Mouse (Mus musculus) C2C12 (cell line): ENCODE measurements at regions not wholly inside any gene's neighbourhood (a gene's known extent, or its start where the extent isn't known, plus 50 kb on each side); places are given as distances from the start of the nearest gene placed in this dataset.

Experiments
- H3K27me3 ChIP-seq: one replicate; pipeline ENCODE4 v1.6.1; 2011; ENCODE audit not compliant: control insufficient read depth, insufficient read depth, insufficient read length
- H3K36me3 ChIP-seq: one replicate; pipeline ENCODE4 v1.6.1; 2011; ENCODE audit not compliant: control insufficient read depth, insufficient read depth
- H3K4me3 ChIP-seq: one replicate; pipeline ENCODE4 v1.5.1; 2011; ENCODE audit warnings: mild to moderate bottlenecking, control low read depth; ENCODE audit not compliant: poor library complexity, insufficient read depth, severe bottlenecking
- H3K79me2 ChIP-seq: one replicate; pipeline ENCODE4 v1.6.1; 2011; ENCODE audit not compliant: control insufficient read depth, insufficient read depth
- H3K79me3 ChIP-seq: one replicate; pipeline ENCODE4 v1.6.1; 2011; ENCODE audit warnings: low read depth, control low read depth
- H3ac ChIP-seq: one replicate; pipeline ENCODE3; 2011; ENCODE audit warnings: low read depth; ENCODE audit not compliant: control insufficient read depth, insufficient read length
- CEBPB ChIP-seq: IDR thresholded peaks from one replicate; pipeline ENCODE4 v1.6.1; 2011; ENCODE audit warnings: low read depth, mild to moderate bottlenecking, control low read depth, moderate library complexity
- CTCF ChIP-seq: IDR thresholded peaks from one replicate; pipeline ENCODE4 v1.5.1; 2011; ENCODE audit not compliant: control insufficient read depth, insufficient read depth, insufficient read length
- FOSL1 ChIP-seq: IDR thresholded peaks from one replicate; pipeline ENCODE4 v1.8.0; 2011; ENCODE audit warnings: mild to moderate bottlenecking, low read length; ENCODE audit not compliant: poor library complexity, insufficient read depth, severe bottlenecking
- MAX ChIP-seq: IDR thresholded peaks from one replicate; pipeline ENCODE4 v1.6.1; 2011; ENCODE audit warnings: mild to moderate bottlenecking, control low read depth
- MYOD1 ChIP-seq: IDR thresholded peaks from one replicate; pipeline ENCODE4 v1.6.1; 2011; ENCODE audit warnings: low read depth; ENCODE audit not compliant: control insufficient read depth, insufficient read length
- MYOG ChIP-seq: IDR thresholded peaks from one replicate; pipeline ENCODE4 v1.6.1; 2011; ENCODE audit not compliant: control insufficient read depth, insufficient read length; ENCODE audit errors: extremely low read depth
- USF1 ChIP-seq: IDR thresholded peaks from one replicate; pipeline ENCODE4 v1.6.1; 2011; ENCODE audit warnings: low read depth, mild to moderate bottlenecking, control low read depth, moderate library complexity

GRCm38 (mm10) chr9:79500253-79500652, 218.4 kb downstream of the Col12a1 start:
- Histone ChIP-seq H3K79me3 (no peaks in the 10 kb centered on the region), H3ac (no peak overlapping the region), H3K79me2 (no peaks in the 10 kb centered on the region), H3K4me3 (no peak overlapping the region), H3K27me3 (no peaks in the 10 kb centered on the region), H3K36me3 (no peaks in the 10 kb centered on the region)
- no peak for TF ChIP-seq CTCF
- no peak for TF ChIP-seq CEBPB
- no peak for TF ChIP-seq MYOG
- TF ChIP-seq MAX, result no peak
- no peak for TF ChIP-seq FOSL1
- TF ChIP-seq USF1, result no peak
- TF ChIP-seq MYOD1, result no peak

- Histone ChIP-seq H3K79me2 (no peaks in the 10 kb centered on the region), H3ac (no peak overlapping the region), H3K79me3 (no peaks in the 10 kb centered on the region)
Measured at GRCm38 (mm10) chr9:79502034-79502433, 216.6 kb downstream of the Col12a1 start.

GRCm38 (mm10) chr9:79516384-79516783, 202.2 kb downstream of the Col12a1 start:
- Histone ChIP-seq H3ac (no peak overlapping the region), H3K36me3 (no peaks in the 10 kb centered on the region), H3K4me3 (no peak overlapping the region), H3K79me3 (no peaks in the 10 kb centered on the region), H3K27me3 (no peaks in the 10 kb centered on the region), H3K79me2 (no peaks in the 10 kb centered on the region)
- TF ChIP-seq USF1 (no peak), MYOD1 (no peak), CEBPB (no peak)

More at GRCm38 (mm10) chr9:79502034-79502433, 216.6 kb downstream of the Col12a1 start:
- Histone ChIP-seq H3K27me3 (no peaks in the 10 kb centered on the region), H3K4me3 (no peak overlapping the region), H3K36me3 (no peaks in the 10 kb centered on the region)
- TF ChIP-seq CTCF, result no peak
- no peak for TF ChIP-seq FOSL1
- no peak for TF ChIP-seq MYOG
- no peak for TF ChIP-seq CEBPB
- no peak for TF ChIP-seq USF1
- TF ChIP-seq MYOD1, result no peak

- Histone ChIP-seq H3K79me2 (no peaks in the 10 kb centered on the region), H3ac (no peak overlapping the region), H3K4me3 (no peak overlapping the region), H3K79me3 (no peaks in the 10 kb centered on the region), H3K27me3 (no peaks in the 10 kb centered on the region), H3K36me3 (no peaks in the 10 kb centered on the region)
- no peak for TF ChIP-seq MYOD1
- no peak for TF ChIP-seq CTCF
- TF ChIP-seq USF1, result no peak
- no peak for TF ChIP-seq MAX
- TF ChIP-seq CEBPB, result no peak
- no peak for TF ChIP-seq FOSL1
- TF ChIP-seq MYOG, result no peak
Measured at GRCm38 (mm10) chr9:79517461-79517860, 201.2 kb downstream of the Col12a1 start.

GRCm38 (mm10) chr9:79518640-79519039, 200.0 kb downstream of the Col12a1 start:
- no peaks in the 10 kb centered on the region for H3K79me3 ChIP-seq
- H3K36me3 ChIP-seq, result no peaks in the 10 kb centered on the region
- no peaks in the 10 kb centered on the region for H3K27me3 ChIP-seq
- no peak overlapping the region for H3ac ChIP-seq
- no peak overlapping the region for H3K4me3 ChIP-seq
- H3K79me2 ChIP-seq, result no peaks in the 10 kb centered on the region
- no peak for TF ChIP-seq CTCF
- TF ChIP-seq MAX, result no peak
- no peak for TF ChIP-seq MYOG
- TF ChIP-seq FOSL1, result no peak
- no peak for TF ChIP-seq USF1
- TF ChIP-seq CEBPB, result no peak
- TF ChIP-seq MYOD1, result no peak

- Histone ChIP-seq H3K36me3 (no peaks in the 10 kb centered on the region), H3ac (no peak overlapping the region), H3K79me2 (no peaks in the 10 kb centered on the region), H3K4me3 (no peak overlapping the region), H3K79me3 (no peaks in the 10 kb centered on the region), H3K27me3 (no peaks in the 10 kb centered on the region)
- TF ChIP-seq CTCF (no peak), MYOG (no peak), CEBPB (no peak), MAX (no peak), MYOD1 (no peak), FOSL1 (no peak), USF1 (no peak)
Measured at GRCm38 (mm10) chr9:79520498-79520897, 198.1 kb downstream of the Col12a1 start.
